11 mouse cellular contexts compared by ENCODE assay signal in the genomic region with DNA sequence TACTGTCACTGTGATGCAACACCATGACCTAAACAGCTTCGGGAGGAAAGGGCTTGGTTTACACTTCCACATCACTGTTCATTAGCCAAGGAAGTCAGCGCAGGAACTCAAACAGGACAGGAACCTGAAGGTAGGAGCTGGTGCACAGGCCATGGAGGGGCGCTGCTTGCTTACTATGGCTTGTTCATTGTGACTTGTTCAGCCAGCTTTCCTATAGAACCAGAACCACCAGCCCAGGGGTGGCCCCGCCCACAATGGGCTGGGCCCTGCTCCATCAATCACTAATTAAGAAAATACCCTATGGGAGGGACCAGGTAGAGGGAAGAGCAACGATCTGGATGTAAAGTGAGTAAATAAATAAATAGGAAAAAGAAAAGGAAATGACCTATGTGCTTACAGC. TPM values are rescaled to one million over a fixed set of nuclear protein-coding genes. Genes with fewer than 3 reads are reported as not detected.
DNase-seq lines count a peak whose midpoint lies in the region; ATAC-seq and TF ChIP-seq lines count a peak whose summit lies in the region.
"Had no signal": no experiment of that assay in that cellular context is flagged by ENCODE, and none has a peak within 500 bp of the region (broad histone marks: within the 10 kb centered on the region; RNA-seq: fewer than 3 reads in every experiment).

No protein-coding gene starts in this region.

- WGBS in stomach, postnatal 0 days, result 21% methylated on average over 5 of the region's 5 CpGs

- H3K4me2 ChIP-seq in stomach, postnatal 0 days (replicated peaks; ENCODE audit: low read depth), result no peak overlapping the region

- peaks cover 58% of the 10 kb centered on the region for H3K4me1 ChIP-seq in erythroblast, embryonic 14.5 days (ENCODE audit: control insufficient read depth)
- H3K4me1 ChIP-seq in stomach, postnatal 0 days (replicated peaks; ENCODE audit: control insufficient read depth, insufficient read depth), result no peaks in the 10 kb centered on the region

- no peak overlapping the region for H3K9ac ChIP-seq in stomach, postnatal 0 days (ENCODE audit: low read length)

- no peak overlapping the region for H3K27ac ChIP-seq in stomach, postnatal 0 days (replicated peaks)
- H3K27ac ChIP-seq: macrophage had no signal

- no peak for TF ChIP-seq EP300 in stomach, postnatal 0 days (optimal IDR thresholded peaks at IDR 0.05)

- TF ChIP-seq CTCF in stomach, postnatal 0 days (IDR thresholded peaks at IDR 0.05; ENCODE audit: low read depth), result peak; percentile 51

- H3K36me3 ChIP-seq in erythroblast, embryonic 14.5 days (ENCODE audit: control insufficient read depth), result peaks cover 5% of the 10 kb centered on the region; the same call in 1 of the 2 replicates
- H3K36me3 ChIP-seq in stomach, postnatal 0 days (ENCODE audit: control insufficient read depth, insufficient read depth, low read length), result no peaks in the 10 kb centered on the region
- H3K36me3 ChIP-seq: G1E had no signal

- peak overlapping the region; percentile 40 for H3K4me3 ChIP-seq in erythroblast, embryonic 14.5 days (replicated peaks)
- no peak overlapping the region for H3K4me3 ChIP-seq in stomach, postnatal 0 days (ENCODE audit: low read depth, low read length)

- H3K27me3 ChIP-seq in erythroblast, embryonic 14.5 days (ENCODE audit: control insufficient read depth), result no peaks in the 10 kb centered on the region
- H3K27me3 ChIP-seq in stomach, postnatal 0 days (ENCODE audit: control insufficient read depth, insufficient read depth, low read length), result no peaks in the 10 kb centered on the region

- no peak for ATAC-seq in erythroblast, adult 5-6 weeks (replicated peaks; ENCODE audit: low FRiP score, poor library complexity, severe bottlenecking)
- no peak for ATAC-seq in stomach, postnatal 0 days (ENCODE audit: low FRiP score, low TSS enrichment)
- no peak for ATAC-seq in erythroid progenitor cell, adult 5-6 weeks (replicated peaks; ENCODE audit: low FRiP score, poor library complexity, severe bottlenecking)

- H3K9me3 ChIP-seq in erythroblast, embryonic 14.5 days (ENCODE audit: control insufficient read depth, low read length), result no peaks in the 10 kb centered on the region
- no peaks in the 10 kb centered on the region for H3K9me3 ChIP-seq in stomach, postnatal 0 days (ENCODE audit: control insufficient read depth, low read length)
- H3K9me3 ChIP-seq: G1E had no signal

- peak; percentile 43 for DNase-seq in testis, postnatal 10 days (ENCODE audit: low spot score)
- no peak for DNase-seq in testis, postnatal 14 days (ENCODE audit: low spot score)
- peak; percentile 26 for DNase-seq in kidney, postnatal 10 days
- DNase-seq in stomach, postnatal 0 days (ENCODE audit: low spot score), result peak; percentile 45
- DNase-seq in left cerebral cortex, adult 9 months (ENCODE audit: low spot score in 2 of 2), result no peak
- DNase-seq: gastrocnemius, postnatal 36 days had no signal

RNA-seq across cellular contexts. Expression of gene Ubr1, which starts 2.4 kb away (rescaled TPM):
- polyA plus RNA-seq in erythroblast, embryonic 14.5 days (2012), result 0.79 and 1.3 TPM in 2 replicates
- total RNA-seq in erythroblast, adult 5-6 weeks (2015; ENCODE audit: low replicate concordance), result 17.6 and 21.9 TPM in 2 replicates
- 21.9 and 24.1 TPM in 2 replicates for total RNA-seq in erythroblast, adult 5-6 weeks (2017; ENCODE audit: low replicate concordance)
- polyA plus RNA-seq in stomach, postnatal 0 days (2015; fragmentation: Nextera tagmentation; extraction: Ambion mirVana), result 8.5 and 8.9 TPM in 2 replicates
- total RNA-seq in erythroid progenitor cell, adult 5-6 weeks (2015; ENCODE audit: low replicate concordance), result 14.4 and 32.3 TPM in 2 replicates
- total RNA-seq in erythroid progenitor cell, adult 5-6 weeks (2017; ENCODE audit: low replicate concordance), result 25.4 and 53.9 TPM in 2 replicates

RNA-seq across cellular contexts. Expression of gene Tmem62, which starts 3.9 kb away (rescaled TPM):
- 0.10 TPM in 1 of 2 replicates, not detected in the other for polyA plus RNA-seq in erythroblast, embryonic 14.5 days (2012)
- 2.5 and 21.9 TPM in 2 replicates for total RNA-seq in erythroblast, adult 5-6 weeks (2015; ENCODE audit: low replicate concordance)
- 11.4 and 20.8 TPM in 2 replicates for total RNA-seq in erythroblast, adult 5-6 weeks (2017; ENCODE audit: low replicate concordance)
- 9.9 and 10.7 TPM in 2 replicates for polyA plus RNA-seq in stomach, postnatal 0 days (2015; fragmentation: Nextera tagmentation; extraction: Ambion mirVana)
- 3.2 and 5.0 TPM in 2 replicates for total RNA-seq in erythroid progenitor cell, adult 5-6 weeks (2015; ENCODE audit: low replicate concordance)
- total RNA-seq in erythroid progenitor cell, adult 5-6 weeks (2017; ENCODE audit: low replicate concordance), result 3.7 and 8.4 TPM in 2 replicates

RNA-seq across cellular contexts. Expression of gene Ccndbp1, which starts 35.2 kb away (rescaled TPM):
- 3.2 and 3.3 TPM in 2 replicates for polyA plus RNA-seq in erythroblast, embryonic 14.5 days (2012)
- total RNA-seq in erythroblast, adult 5-6 weeks (2015; ENCODE audit: low replicate concordance), result 367 and 375 TPM in 2 replicates
- total RNA-seq in erythroblast, adult 5-6 weeks (2017; ENCODE audit: low replicate concordance), result 422 and 452 TPM in 2 replicates
- polyA plus RNA-seq in stomach, postnatal 0 days (2015; fragmentation: Nextera tagmentation; extraction: Ambion mirVana), result 31.1 and 33.6 TPM in 2 replicates
- 117 and 123 TPM in 2 replicates for total RNA-seq in erythroid progenitor cell, adult 5-6 weeks (2015; ENCODE audit: low replicate concordance)
- 86.5 and 101 TPM in 2 replicates for total RNA-seq in erythroid progenitor cell, adult 5-6 weeks (2017; ENCODE audit: low replicate concordance)

Comparison
In these comparisons a context has a peak if more than half of its experiments do, and no peak if none do; other contexts are left out.
1. DNase-seq: peak in testis, postnatal 10 days (single experiment), kidney, postnatal 10 days (single experiment) and stomach, postnatal 0 days (single experiment); none in testis, postnatal 14 days (single experiment) and left cerebral cortex, adult 9 months (0 of 2).